Comparison of ENCODE assay signal across 8 mouse cellular contexts in the genomic region with DNA sequence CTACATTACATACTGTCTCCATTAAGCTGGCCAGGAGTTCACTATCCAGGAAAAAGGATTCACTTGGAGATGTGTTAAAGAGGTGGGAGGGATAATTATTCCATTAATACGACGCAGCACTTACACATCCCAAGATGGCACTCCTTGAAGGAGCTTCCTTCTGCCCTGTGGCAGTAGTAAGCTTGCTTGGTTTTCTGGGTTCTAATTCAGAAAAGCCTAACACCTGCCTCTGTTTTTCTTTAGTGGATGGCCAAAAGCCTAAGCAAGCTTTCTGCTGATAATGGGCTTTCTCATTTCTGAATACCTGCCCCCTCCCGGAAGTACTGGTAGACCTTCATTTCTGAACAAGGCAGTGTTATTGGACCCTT. TPM values are rescaled to one million over a fixed set of nuclear protein-coding genes. Genes with fewer than 3 reads are reported as not detected.
DNase-seq lines count a peak whose midpoint lies in the region; ATAC-seq and TF ChIP-seq lines count a peak whose summit lies in the region.

No protein-coding gene starts in this region.

- intact Hi-C loops in gastrocnemius, adult 2 months (cut with DNase I), result loop anchor here (1.0 to 10.0 kb wide), 3 partner anchors 19 to 290 kb away; partner anchors contain the start of genes Cbll1, Cog5 and Dus4l

- TF ChIP-seq CTCF in gastrocnemius, adult 2 months (IDR thresholded peaks at IDR 0.05), result no peak

- H3K27ac ChIP-seq in gastrocnemius, adult 2 months, result peak overlapping the region; percentile 94; the same call in 1 of the 2 replicates
- H3K27ac ChIP-seq in neural tube, embryonic 11.5 days (ENCODE audit: low read depth, low read length), result no peak overlapping the region
- H3K27ac ChIP-seq in limb, embryonic 14.5 days (replicated peaks; ENCODE audit: low read depth, low read length), result no peak overlapping the region
- H3K27ac ChIP-seq in stomach, embryonic 16.5 days (ENCODE audit: low read length), result no peak overlapping the region

- no peaks in the 10 kb centered on the region for H3K27me3 ChIP-seq in neural tube, embryonic 11.5 days (ENCODE audit: control insufficient read depth, insufficient read depth, low read length)
- H3K27me3 ChIP-seq in limb, embryonic 14.5 days (ENCODE audit: control insufficient read depth, insufficient read depth, low read length), result no peaks in the 10 kb centered on the region
- no peaks in the 10 kb centered on the region for H3K27me3 ChIP-seq in stomach, embryonic 16.5 days (ENCODE audit: control insufficient read depth, insufficient read depth, low read length)

- no peak for TF ChIP-seq POLR2A in limb, embryonic 14.5 days (IDR thresholded peaks at IDR 0.05; ENCODE audit: borderline replicate concordance, extremely low read depth, insufficient read depth, insufficient read length)

- H3K9ac ChIP-seq in neural tube, embryonic 11.5 days (ENCODE audit: low read length), result no peak overlapping the region
- H3K9ac ChIP-seq in limb, embryonic 14.5 days (ENCODE audit: low read depth, low read length, severe bottlenecking), result no peak overlapping the region
- H3K9ac ChIP-seq in stomach, embryonic 16.5 days (ENCODE audit: low read length), result peak overlapping the region; percentile 91

- peak overlapping the region; percentile 85 for H3K4me3 ChIP-seq in gastrocnemius, adult 2 months
- H3K4me3 ChIP-seq in neural tube, embryonic 11.5 days (ENCODE audit: low read depth, low read length), result no peak overlapping the region
- peak overlapping the region; percentile 61; the same call in 1 of the 2 replicates for H3K4me3 ChIP-seq in limb, embryonic 14.5 days (replicated peaks; ENCODE audit: low read length)
- H3K4me3 ChIP-seq in stomach, embryonic 16.5 days (replicated peaks; ENCODE audit: low read length), result no peak overlapping the region

- H3K36me3 ChIP-seq in neural tube, embryonic 11.5 days (ENCODE audit: control insufficient read depth, insufficient read depth, low read length), result no peaks in the 10 kb centered on the region
- no peaks in the 10 kb centered on the region for H3K36me3 ChIP-seq in limb, embryonic 14.5 days (ENCODE audit: control insufficient read depth, insufficient read depth, low read length)
- no peaks in the 10 kb centered on the region for H3K36me3 ChIP-seq in stomach, embryonic 16.5 days (ENCODE audit: control insufficient read depth, insufficient read depth, low read length)

- 86% methylated on average over 3 of the region's 3 CpGs for WGBS in neural tube, embryonic 11.5 days
- 82% methylated on average over 3 of the region's 3 CpGs for WGBS in limb, embryonic 14.5 days
- 87% methylated on average over 3 of the region's 3 CpGs for WGBS in stomach, embryonic 16.5 days

- 0 out of 2 replicates have a peak, but pooled peaks cover 2% of the 10 kb centered on the region for H3K4me1 ChIP-seq in neural tube, embryonic 11.5 days (ENCODE audit: control insufficient read depth, insufficient read depth, low read length)
- peaks cover 4% of the 10 kb centered on the region; the same call in 1 of the 2 replicates for H3K4me1 ChIP-seq in limb, embryonic 14.5 days (ENCODE audit: control insufficient read depth, insufficient read depth, low read length)
- no peaks in the 10 kb centered on the region; the same call in 1 of the 2 replicates for H3K4me1 ChIP-seq in stomach, embryonic 16.5 days (ENCODE audit: control insufficient read depth, insufficient read depth, low read length)

- H3K4me2 ChIP-seq in neural tube, embryonic 11.5 days (ENCODE audit: low read depth), result peak overlapping the region; percentile 71; the same call in 1 of the 2 replicates
- peak overlapping the region; percentile 76; the same call in 1 of the 2 replicates for H3K4me2 ChIP-seq in limb, embryonic 14.5 days (replicated peaks; ENCODE audit: low read depth, low read length, severe bottlenecking)
- peak overlapping the region; percentile 95 for H3K4me2 ChIP-seq in stomach, embryonic 16.5 days (ENCODE audit: low read depth, low read length)

- no peak; the same call in 1 of the 2 replicates for ATAC-seq in neural tube, embryonic 11.5 days (ENCODE audit: insufficient read depth, low FRiP score, low TSS enrichment)
- ATAC-seq in limb, embryonic 14.5 days (ENCODE audit: low FRiP score, low read depth), result no peak
- ATAC-seq in stomach, embryonic 16.5 days (ENCODE audit: insufficient read depth, low FRiP score), result no peak

- H3K9me3 ChIP-seq in neural tube, embryonic 11.5 days (ENCODE audit: control insufficient read depth, low read length), result no peaks in the 10 kb centered on the region
- no peaks in the 10 kb centered on the region for H3K9me3 ChIP-seq in limb, embryonic 14.5 days (ENCODE audit: control insufficient read depth, low read length)
- no peaks in the 10 kb centered on the region for H3K9me3 ChIP-seq in stomach, embryonic 16.5 days (replicated peaks; ENCODE audit: control insufficient read depth, low read length)

- DNase-seq in gastrocnemius, adult 2 months, result no peak
- DNase-seq in gastrocnemius, postnatal 10 days, result no peak
- DNase-seq in neural tube, embryonic 11.5 days (ENCODE audit: low spot score), result no peak
- no peak for DNase-seq in neural tube, embryonic 10.5 days (ENCODE audit: extremely low spot score, low spot score)
- DNase-seq in limb, embryonic 14.5 days (ENCODE audit: low spot score), result no peak
- no peak for DNase-seq in thymus, postnatal 0 days (ENCODE audit: low spot score)
- no peak for DNase-seq in embryo, embryonic 10.5 days (ENCODE audit: low spot score)

RNA-seq across cellular contexts. Expression of gene Bcap29, which starts 0.8 kb away (rescaled TPM):
- total RNA-seq in gastrocnemius, adult 2 months (2021), result 10 to 100 TPM; 29.3 to 29.8 TPM
- total RNA-seq in gastrocnemius, postnatal 10 days (2021), result 10 to 100 TPM; 22.0 to 23.9 TPM
- 25.9 and 28.8 TPM in 2 replicates for polyA plus RNA-seq in neural tube, embryonic 11.5 days (2014; fragmentation: Nextera tagmentation; extraction: Ambion mirVana)
- polyA plus RNA-seq in limb, embryonic 14.5 days (2012; rRNA removed), result 10.3 and 13.5 TPM in 2 replicates
- 32.5 and 34.0 TPM in 2 replicates for polyA plus RNA-seq in limb, embryonic 14.5 days (2014; fragmentation: Nextera tagmentation; extraction: Ambion mirVana)
- polyA plus RNA-seq in stomach, embryonic 16.5 days (2015; fragmentation: Nextera tagmentation; extraction: Ambion mirVana), result 31.9 and 32.5 TPM in 2 replicates
- polyA plus RNA-seq in thymus, postnatal 0 days (2015; fragmentation: Nextera tagmentation; extraction: Ambion mirVana), result 61.5 and 66.7 TPM in 2 replicates

RNA-seq across cellular contexts. Expression of gene Dus4l, which starts 19.4 kb away (rescaled TPM):
- total RNA-seq in gastrocnemius, adult 2 months (2021), result 1 to 10 TPM; 3.2 to 5.7 TPM
- total RNA-seq in gastrocnemius, postnatal 10 days (2021), result 1 to 10 TPM; 4.7 to 5.6 TPM
- 10.4 and 10.9 TPM in 2 replicates for polyA plus RNA-seq in neural tube, embryonic 11.5 days (2014; fragmentation: Nextera tagmentation; extraction: Ambion mirVana)
- polyA plus RNA-seq in limb, embryonic 14.5 days (2012; rRNA removed), result 10.6 and 14.1 TPM in 2 replicates
- polyA plus RNA-seq in limb, embryonic 14.5 days (2014; fragmentation: Nextera tagmentation; extraction: Ambion mirVana), result 14.1 and 15.1 TPM in 2 replicates
- 7.5 and 9.5 TPM in 2 replicates for polyA plus RNA-seq in stomach, embryonic 16.5 days (2015; fragmentation: Nextera tagmentation; extraction: Ambion mirVana)
- polyA plus RNA-seq in thymus, postnatal 0 days (2015; fragmentation: Nextera tagmentation; extraction: Ambion mirVana), result 9.7 and 11.4 TPM in 2 replicates

RNA-seq across cellular contexts. Expression of gene Cog5, which starts 19.4 kb away (rescaled TPM):
- total RNA-seq in gastrocnemius, adult 2 months (2021), result 10 to 100 TPM; 29.2 to 31.7 TPM
- 10 to 100 TPM; 24.9 to 26.4 TPM for total RNA-seq in gastrocnemius, postnatal 10 days (2021)
- 34.8 and 35.6 TPM in 2 replicates for polyA plus RNA-seq in neural tube, embryonic 11.5 days (2014; fragmentation: Nextera tagmentation; extraction: Ambion mirVana)
- 39.1 and 43.4 TPM in 2 replicates for polyA plus RNA-seq in limb, embryonic 14.5 days (2012; rRNA removed)
- polyA plus RNA-seq in limb, embryonic 14.5 days (2014; fragmentation: Nextera tagmentation; extraction: Ambion mirVana), result 36.9 and 38.0 TPM in 2 replicates
- polyA plus RNA-seq in stomach, embryonic 16.5 days (2015; fragmentation: Nextera tagmentation; extraction: Ambion mirVana), result 29.6 and 31.3 TPM in 2 replicates
- 30.3 and 34.0 TPM in 2 replicates for polyA plus RNA-seq in thymus, postnatal 0 days (2015; fragmentation: Nextera tagmentation; extraction: Ambion mirVana)

Comparison
In these comparisons a context has a peak if more than half of its experiments do, and no peak if none do; other contexts are left out.
1. H3K4me3 ChIP-seq: peak in gastrocnemius, adult 2 months (single experiment) and limb, embryonic 14.5 days (single experiment); none in neural tube, embryonic 11.5 days (single experiment) and stomach, embryonic 16.5 days (single experiment).
2. Peak in every context shown above with its lines, with median percentiles within 50 percentile points of each other: H3K4me2 ChIP-seq.